Mouse (Mus musculus) erythroblast, embryonic 14.5 days (primary cell): ENCODE data around the gene Katna1.

ENCODE experiments used
- GATA1 ChIP-seq: IDR thresholded peaks from 2 replicates; pipeline ENCODE4 v1.6.1; 2012; ENCODE audit warnings: low read length, inconsistent platforms, mixed read lengths
- TAL1 ChIP-seq: IDR thresholded peaks from 3 replicates; pipeline ENCODE4 v1.6.1; 2012; ENCODE audit warnings: low read length, inconsistent platforms, mixed read lengths

- TF ChIP-seq GATA1: no peak
- no peak for TF ChIP-seq TAL1
Observed at GRCm38 (mm10) chr10:7737914-7738313, 12.1 kb downstream of the Katna1 start.
